Mouse (Mus musculus): Measurements from ENCODE around the gene Ppt1. TPM values are rescaled to one million over a fixed set of nuclear protein-coding genes. Genes with fewer than 3 reads are reported as not detected.
"Not testable (repeated sequence)": the region's sequence is repeated elsewhere in the genome, so short reads cannot be mapped to it uniquely, and the experiment has no call there.

Ppt1 gene
- total RNA-seq (2015; ENCODE audit: low replicate concordance) (15.1 and 39.3 TPM in 2 replicates), total RNA-seq (2017; ENCODE audit: low replicate concordance) (6.9 and 12.6 TPM in 2 replicates)

GRCm38 (mm10) chr4:122835530-122836402 is at the start of gene Ppt1:
TSS of gene Ppt1 (plus strand) at chr4:122836242.
- peak; percentile 92 for ATAC-seq (replicated peaks; ENCODE audit: low FRiP score, poor library complexity, severe bottlenecking)

GRCm38 (mm10) chr4:122789335-122790089 is 46.5 kb upstream of the Ppt1 start:
- no peak for ATAC-seq (replicated peaks; ENCODE audit: low FRiP score, poor library complexity, severe bottlenecking)

GRCm38 (mm10) chr4:122808108-122808507 is 27.9 kb upstream of the Ppt1 start:
- 0 out of 2 replicates have a peak, but pooled peaks have one; percentile 30 for ATAC-seq (replicated peaks; ENCODE audit: low FRiP score, poor library complexity, severe bottlenecking)

- no peak for ATAC-seq (replicated peaks; ENCODE audit: low FRiP score, poor library complexity, severe bottlenecking)
Observed at GRCm38 (mm10) chr4:122811180-122811579, 24.9 kb upstream of the Ppt1 start.

- no peak for ATAC-seq (replicated peaks; ENCODE audit: low FRiP score, poor library complexity, severe bottlenecking)
Observed at GRCm38 (mm10) chr4:122811824-122812223, 24.2 kb upstream of the Ppt1 start.

GRCm38 (mm10) chr4:122816202-122816601 is 19.8 kb upstream of the Ppt1 start:
- ATAC-seq (replicated peaks; ENCODE audit: low FRiP score, poor library complexity, severe bottlenecking): no peak

- not testable (repeated sequence) for ATAC-seq (replicated peaks; ENCODE audit: low FRiP score, poor library complexity, severe bottlenecking)
Observed at GRCm38 (mm10) chr4:122820941-122821340, 15.1 kb upstream of the Ppt1 start.

GRCm38 (mm10) chr4:122827651-122828050 is 8.4 kb upstream of the Ppt1 start:
- no peak for ATAC-seq (replicated peaks; ENCODE audit: low FRiP score, poor library complexity, severe bottlenecking)

GRCm38 (mm10) chr4:122829339-122829738 is 6.7 kb upstream of the Ppt1 start:
- no peak for ATAC-seq (replicated peaks; ENCODE audit: low FRiP score, poor library complexity, severe bottlenecking)

- ATAC-seq (replicated peaks; ENCODE audit: low FRiP score, poor library complexity, severe bottlenecking): no peak
Observed at GRCm38 (mm10) chr4:122831888-122832287, 4.2 kb upstream of the Ppt1 start.

- ATAC-seq (replicated peaks; ENCODE audit: low FRiP score, poor library complexity, severe bottlenecking): peak; percentile 43
Observed at GRCm38 (mm10) chr4:122836403-122836775, 347 bp downstream of the Ppt1 start.

- ATAC-seq (replicated peaks; ENCODE audit: low FRiP score, poor library complexity, severe bottlenecking): no peak
Observed at GRCm38 (mm10) chr4:122837180-122837730, 1.2 kb downstream of the Ppt1 start.

- no peak for ATAC-seq (replicated peaks; ENCODE audit: low FRiP score, poor library complexity, severe bottlenecking)
Observed at GRCm38 (mm10) chr4:122837994-122838393, 2.0 kb downstream of the Ppt1 start.

- ATAC-seq (replicated peaks; ENCODE audit: low FRiP score, poor library complexity, severe bottlenecking): no peak
Observed at GRCm38 (mm10) chr4:122838416-122838815, 2.4 kb downstream of the Ppt1 start.

- no peak for ATAC-seq (replicated peaks; ENCODE audit: low FRiP score, poor library complexity, severe bottlenecking)
Observed at GRCm38 (mm10) chr4:122848150-122848621, 12.1 kb downstream of the Ppt1 start.

GRCm38 (mm10) chr4:122851535-122851934 is 15.5 kb downstream of the Ppt1 start:
- ATAC-seq (replicated peaks; ENCODE audit: low FRiP score, poor library complexity, severe bottlenecking): no peak

- ATAC-seq (replicated peaks; ENCODE audit: low FRiP score, poor library complexity, severe bottlenecking): no peak
Observed at GRCm38 (mm10) chr4:122853691-122854090, 17.6 kb downstream of the Ppt1 start.

- no peak for ATAC-seq (replicated peaks; ENCODE audit: low FRiP score, poor library complexity, severe bottlenecking)
Observed at GRCm38 (mm10) chr4:122854770-122855169, 18.7 kb downstream of the Ppt1 start.

- ATAC-seq (replicated peaks; ENCODE audit: low FRiP score, poor library complexity, severe bottlenecking): no peak
Observed at GRCm38 (mm10) chr4:122857909-122858308, 21.9 kb downstream of the Ppt1 start.

GRCm38 (mm10) chr4:122859096-122859674 is 23.1 kb downstream of the Ppt1 start:
- ATAC-seq (replicated peaks; ENCODE audit: low FRiP score, poor library complexity, severe bottlenecking): no peak
